Mouse (Mus musculus): Measurements from ENCODE around the gene Wdr13. TPM values are rescaled to one million over a fixed set of nuclear protein-coding genes. Genes with fewer than 3 reads are reported as not detected.
A peak's percentile ranks its signal among the peaks of the same experiment; 100 is the strongest.
"Not testable (repeated sequence)": the region's sequence is repeated elsewhere in the genome, so short reads cannot be mapped to it uniquely, and the experiment has no call there.

The Wdr13 gene
- polyA plus RNA-seq, 1 experiment from 2014 or later: 27.4 TPM

DNA sequence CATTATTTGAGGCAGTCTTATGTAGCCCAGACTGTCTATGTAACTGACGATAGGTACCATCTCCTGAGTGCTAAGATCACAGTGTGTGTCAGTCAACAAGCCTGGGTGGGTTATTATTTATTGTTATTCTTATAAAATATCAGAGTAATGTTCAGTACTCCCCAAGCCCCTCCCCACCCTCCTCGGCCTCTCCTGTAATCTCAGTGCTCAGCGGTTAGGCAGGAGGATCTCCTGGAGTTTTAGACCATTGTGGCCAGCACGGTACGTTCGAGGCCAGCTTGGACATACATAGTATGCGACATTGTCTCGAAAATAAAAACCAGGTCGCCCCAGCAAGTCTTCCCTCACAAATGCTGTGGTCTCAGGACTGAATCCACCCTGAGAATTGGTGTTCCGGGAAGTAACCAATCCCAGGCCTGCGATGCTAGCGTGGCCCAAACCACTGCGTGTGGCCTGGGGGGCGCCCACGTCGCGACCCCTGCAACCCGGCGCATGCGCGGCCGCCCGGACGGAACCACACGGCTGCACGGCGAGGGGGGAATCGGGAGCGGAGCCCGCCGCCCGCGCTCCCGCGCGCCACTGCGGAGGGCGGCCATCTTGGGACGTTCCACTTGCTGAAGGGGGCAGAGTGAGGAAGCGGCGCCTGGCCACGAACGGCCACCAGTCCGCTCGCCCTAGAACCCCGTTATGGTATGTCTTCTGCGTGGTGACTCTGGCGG is 36.5 kb downstream of the Wdr13 start:
- H3K36me3 ChIP-seq (ENCODE audit: control insufficient read depth, insufficient read depth, low read length); H3K9me3 ChIP-seq (ENCODE audit: control insufficient read depth, low read length); DNase-seq (ENCODE audit: low spot score); H3K27me3 ChIP-seq (ENCODE audit: control insufficient read depth, insufficient read depth, low read length); H3K27ac ChIP-seq (ENCODE audit: low read depth, low read length); H3K4me1 ChIP-seq (replicated peaks; ENCODE audit: control insufficient read depth, insufficient read depth, low read length): not testable (repeated sequence)
- Histone ChIP-seq H3K4me2 (ENCODE audit: low read depth, low read length, severe bottlenecking) (peak overlapping the region; percentile 37; the same call in 1 of the 2 replicates), H3K9ac (ENCODE audit: low read length) (peak overlapping the region; percentile 3; the same call in 1 of the 2 replicates), H3K4me3 (ENCODE audit: low read depth, low read length) (peak overlapping the region; percentile 20; the same call in 1 of the 2 replicates)
- peak; percentile 92 for ATAC-seq (replicated peaks; ENCODE audit: low FRiP score)
- WGBS: 37% methylated on average over 11 of the region's 48 CpGs

- Histone ChIP-seq H3K36me3 (ENCODE audit: control insufficient read depth, insufficient read depth, low read length) (no peaks in the 10 kb centered on the region), H3K4me3 (ENCODE audit: low read depth, low read length) (peak overlapping the region; percentile 20; the same call in 1 of the 2 replicates), H3K27me3 (ENCODE audit: control insufficient read depth, insufficient read depth, low read length) (no peaks in the 10 kb centered on the region), H3K9me3 (ENCODE audit: control insufficient read depth, low read length) (no peaks in the 10 kb centered on the region), H3K4me2 (ENCODE audit: low read depth, low read length, severe bottlenecking) (peak overlapping the region; percentile 37; the same call in 1 of the 2 replicates), H3K9ac (ENCODE audit: low read length) (no peak overlapping the region), H3K27ac (ENCODE audit: low read depth, low read length) (no peak overlapping the region), H3K4me1 (replicated peaks; ENCODE audit: control insufficient read depth, insufficient read depth, low read length) (peaks cover 2% of the 10 kb centered on the region; the same call in 1 of the 2 replicates)
- 83% methylated on average over 10 of the region's 10 CpGs for WGBS
- ATAC-seq (replicated peaks; ENCODE audit: low FRiP score) (no peak), DNase-seq (ENCODE audit: low spot score) (no peak)
These were observed 37.1 kb downstream of the Wdr13 start for GRCm38 (mm10) chrX:8095546-8095945.

- H3K4me2 ChIP-seq (ENCODE audit: low read depth, low read length, severe bottlenecking): not testable (repeated sequence)
- 93% methylated on average over 4 of the region's 5 CpGs for WGBS
These were observed 41.7 kb downstream of the Wdr13 start for GRCm38 (mm10) chrX:8090954-8091347.

DNA sequence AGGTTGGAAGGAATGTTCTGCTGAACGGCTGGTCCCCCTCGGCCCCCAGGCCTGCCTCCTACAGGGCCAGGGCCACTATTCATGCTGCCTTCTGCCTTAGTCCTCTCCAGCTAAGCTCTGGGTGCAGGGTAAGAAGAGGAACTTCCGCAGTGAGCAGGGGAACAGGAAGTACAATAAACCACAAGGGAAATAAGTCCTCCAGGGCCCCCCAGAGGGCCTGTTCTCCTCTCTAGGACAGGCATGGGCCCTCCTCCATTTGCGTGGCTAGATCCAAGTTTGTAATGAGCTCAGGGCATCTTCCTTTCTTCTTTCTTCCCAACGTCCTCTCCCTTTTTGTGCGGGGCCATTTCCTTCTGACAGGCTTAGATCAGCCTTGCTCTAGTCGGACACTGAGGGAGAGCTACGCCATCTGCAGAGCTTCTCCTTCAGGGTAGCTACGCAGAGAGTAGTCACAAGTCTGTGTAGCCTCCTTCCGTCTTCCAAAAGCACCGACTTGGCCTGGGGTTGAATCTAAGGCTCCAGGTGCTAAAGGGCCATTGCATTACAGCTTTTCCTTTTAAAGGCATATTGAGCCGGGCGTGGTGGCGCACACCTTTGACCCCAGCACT is 42.2 kb downstream of the Wdr13 start, which contains the start of gene Was:
Gene Was, minus strand, starts transcription at position 153 of the 608 bp plus-strand sequence.
- Histone ChIP-seq H3K27ac (ENCODE audit: low read depth, low read length) (no peak within 1 kb of the TSS), H3K4me3 (ENCODE audit: low read depth, low read length) (no peak within 1 kb of the TSS), H3K9me3 (ENCODE audit: control insufficient read depth, low read length) (no peaks in the 10 kb centered on the region), H3K27me3 (ENCODE audit: control insufficient read depth, insufficient read depth, low read length) (no peaks in the 10 kb centered on the region), H3K4me2 (ENCODE audit: low read depth, low read length, severe bottlenecking) (no peak within 1 kb of the TSS), H3K9ac (ENCODE audit: low read length) (no peak within 1 kb of the TSS), H3K4me1 (replicated peaks; ENCODE audit: control insufficient read depth, insufficient read depth, low read length) (no peaks in the 10 kb centered on the region), H3K36me3 (ENCODE audit: control insufficient read depth, insufficient read depth, low read length) (no peaks in the 10 kb centered on the region)
- WGBS: 89% methylated on average over 14 of the region's 14 CpGs
- DNase-seq (ENCODE audit: low spot score) (no peak), ATAC-seq (replicated peaks; ENCODE audit: low FRiP score) (no peak)

More at GRCm38 (mm10) chrX:8090954-8091347, 41.7 kb downstream of the Wdr13 start:
- H3K4me3 ChIP-seq (ENCODE audit: low read depth, low read length); H3K36me3 ChIP-seq (ENCODE audit: control insufficient read depth, insufficient read depth, low read length); H3K4me1 ChIP-seq (replicated peaks; ENCODE audit: control insufficient read depth, insufficient read depth, low read length); H3K9me3 ChIP-seq (ENCODE audit: control insufficient read depth, low read length); H3K27ac ChIP-seq (ENCODE audit: low read depth, low read length); H3K9ac ChIP-seq (ENCODE audit: low read length); ATAC-seq (replicated peaks; ENCODE audit: low FRiP score); DNase-seq (ENCODE audit: low spot score); H3K27me3 ChIP-seq (ENCODE audit: control insufficient read depth, insufficient read depth, low read length): not testable (repeated sequence)

DNA sequence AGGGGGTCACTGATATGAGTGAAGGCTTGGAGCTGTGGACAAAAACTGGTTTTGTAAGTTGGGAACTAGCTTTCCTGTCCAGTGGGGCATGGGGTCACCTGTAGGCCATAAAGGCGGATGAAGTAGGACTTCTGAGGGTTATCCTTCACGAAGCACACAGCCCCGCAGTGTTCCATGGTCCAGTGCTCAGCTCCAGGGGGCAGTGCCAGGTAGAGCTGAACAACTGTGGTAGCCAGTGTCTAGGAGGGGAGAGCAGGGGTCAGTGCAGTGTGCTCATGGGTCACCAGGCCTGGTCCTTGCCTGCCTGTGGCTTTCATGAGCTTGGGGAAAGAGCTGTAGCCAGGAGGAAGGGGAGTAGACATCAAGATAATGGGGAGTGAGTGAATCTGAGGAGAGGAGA is 42.9 kb downstream of the Wdr13 start:
- H3K36me3 ChIP-seq (ENCODE audit: control insufficient read depth, insufficient read depth, low read length): no peaks in the 10 kb centered on the region
- DNase-seq (ENCODE audit: low spot score): no peak
- H3K27me3 ChIP-seq (ENCODE audit: control insufficient read depth, insufficient read depth, low read length): no peaks in the 10 kb centered on the region
- no peak overlapping the region for H3K4me2 ChIP-seq (ENCODE audit: low read depth, low read length, severe bottlenecking)
- H3K4me1 ChIP-seq (replicated peaks; ENCODE audit: control insufficient read depth, insufficient read depth, low read length): no peaks in the 10 kb centered on the region
- ATAC-seq (replicated peaks; ENCODE audit: low FRiP score): no peak
- WGBS: 93% methylated on average over 3 of the region's 3 CpGs
- no peak overlapping the region for H3K9ac ChIP-seq (ENCODE audit: low read length)
- H3K4me3 ChIP-seq (ENCODE audit: low read depth, low read length): no peak overlapping the region
- no peak overlapping the region for H3K27ac ChIP-seq (ENCODE audit: low read depth, low read length)
- H3K9me3 ChIP-seq (ENCODE audit: control insufficient read depth, low read length): no peaks in the 10 kb centered on the region

- no peak overlapping the region for H3K9ac ChIP-seq (ENCODE audit: low read length)
These were observed 47.1 kb downstream of the Wdr13 start for GRCm38 (mm10) chrX:8085611-8086010.

GRCm38 (mm10) chrX:8084771-8085259 is 47.9 kb downstream of the Wdr13 start:
- ATAC-seq (replicated peaks; ENCODE audit: low FRiP score): no peak
- Histone ChIP-seq H3K4me3 (ENCODE audit: low read depth, low read length) (no peak overlapping the region), H3K9me3 (ENCODE audit: control insufficient read depth, low read length) (no peaks in the 10 kb centered on the region), H3K4me2 (ENCODE audit: low read depth, low read length, severe bottlenecking) (no peak overlapping the region), H3K36me3 (ENCODE audit: control insufficient read depth, insufficient read depth, low read length) (no peaks in the 10 kb centered on the region), H3K4me1 (replicated peaks; ENCODE audit: control insufficient read depth, insufficient read depth, low read length) (no peaks in the 10 kb centered on the region), H3K27me3 (ENCODE audit: control insufficient read depth, insufficient read depth, low read length) (no peaks in the 10 kb centered on the region), H3K27ac (ENCODE audit: low read depth, low read length) (no peak overlapping the region), H3K9ac (ENCODE audit: low read length) (no peak overlapping the region)
- no peak for DNase-seq (ENCODE audit: low spot score)
- 91% methylated on average over 6 of the region's 6 CpGs for WGBS

More at GRCm38 (mm10) chrX:8085611-8086010, 47.1 kb downstream of the Wdr13 start:
- no peaks in the 10 kb centered on the region for H3K4me1 ChIP-seq (replicated peaks; ENCODE audit: control insufficient read depth, insufficient read depth, low read length)
- H3K9me3 ChIP-seq (ENCODE audit: control insufficient read depth, low read length): no peaks in the 10 kb centered on the region
- 82% methylated on average over 8 of the region's 8 CpGs for WGBS
- H3K4me2 ChIP-seq (ENCODE audit: low read depth, low read length, severe bottlenecking): no peak overlapping the region
- DNase-seq (ENCODE audit: low spot score) (no peak), ATAC-seq (replicated peaks; ENCODE audit: low FRiP score) (no peak)
- no peaks in the 10 kb centered on the region for H3K36me3 ChIP-seq (ENCODE audit: control insufficient read depth, insufficient read depth, low read length)
- H3K4me3 ChIP-seq (ENCODE audit: low read depth, low read length): no peak overlapping the region
- no peaks in the 10 kb centered on the region for H3K27me3 ChIP-seq (ENCODE audit: control insufficient read depth, insufficient read depth, low read length)
- H3K27ac ChIP-seq (ENCODE audit: low read depth, low read length): no peak overlapping the region

DNA sequence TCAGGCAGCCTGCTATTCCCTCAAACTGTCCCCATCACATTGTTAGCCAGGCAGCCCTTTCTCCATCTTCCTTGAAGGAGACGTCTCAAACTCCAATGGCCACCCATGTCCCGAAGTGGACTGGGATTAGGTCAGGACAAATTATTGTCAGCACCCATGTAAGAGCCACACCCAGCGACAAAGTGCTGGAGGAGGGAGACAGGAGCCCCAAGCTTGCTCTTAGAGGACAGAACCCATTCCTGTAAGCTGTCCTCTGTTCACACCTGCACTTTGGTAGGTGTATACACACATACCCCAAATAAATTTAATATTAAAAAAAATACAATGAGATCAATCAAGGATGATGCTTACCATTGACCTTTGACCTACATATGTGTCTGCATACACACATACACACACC is 57.6 kb downstream of the Wdr13 start:
- DNase-seq (ENCODE audit: low spot score): no peak
- Histone ChIP-seq H3K4me3 (ENCODE audit: low read depth, low read length) (peak overlapping the region; percentile 58), H3K9me3 (ENCODE audit: control insufficient read depth, low read length) (no peaks in the 10 kb centered on the region), H3K27ac (ENCODE audit: low read depth, low read length) (peak overlapping the region; percentile 53), H3K36me3 (ENCODE audit: control insufficient read depth, insufficient read depth, low read length) (no peaks in the 10 kb centered on the region), H3K9ac (ENCODE audit: low read length) (peak overlapping the region; percentile 50; the same call in 1 of the 2 replicates), H3K4me1 (replicated peaks; ENCODE audit: control insufficient read depth, insufficient read depth, low read length) (peaks cover 3% of the 10 kb centered on the region; the same call in 1 of the 2 replicates), H3K4me2 (ENCODE audit: low read depth, low read length, severe bottlenecking) (peak overlapping the region; percentile 43), H3K27me3 (ENCODE audit: control insufficient read depth, insufficient read depth, low read length) (no peaks in the 10 kb centered on the region)
- WGBS: 26% methylated on average over 3 of the region's 3 CpGs
- peak; percentile 50 for ATAC-seq (replicated peaks; ENCODE audit: low FRiP score)
